Mouse (Mus musculus): ENCODE results near the gene Ncor2. TPM values are rescaled to one million over a fixed set of nuclear protein-coding genes. Genes with fewer than 3 reads are reported as not detected.

Ncor2 gene
- polyA plus RNA-seq, 1 experiment from 2014 or later, result 19.2 TPM

DNA sequence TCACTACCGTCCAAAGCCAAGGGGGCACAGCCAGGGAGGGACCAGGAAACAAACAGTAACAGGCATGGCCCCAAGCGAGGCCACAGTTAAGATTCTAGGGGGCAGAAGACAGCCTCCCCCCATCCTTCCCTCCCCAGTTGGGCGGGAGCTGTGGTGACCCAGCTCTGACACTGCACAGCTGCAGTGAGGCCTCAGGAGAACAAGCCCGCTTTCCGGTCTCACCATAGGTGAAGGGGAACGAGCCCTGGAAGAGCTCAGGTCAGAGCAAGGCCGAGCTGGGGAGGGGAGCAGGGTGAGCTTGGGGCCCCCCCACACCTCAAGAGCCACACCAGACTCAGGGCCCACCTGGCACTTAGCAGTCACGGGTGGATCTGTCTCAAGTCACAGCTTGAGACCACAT, 123.1 kb downstream of the Ncor2 start:
- no peaks in the 10 kb centered on the region for H3K9me3 ChIP-seq
- peaks cover 60% of the 10 kb centered on the region for H3K36me3 ChIP-seq (replicated peaks)
- peak overlapping the region; percentile 77 for H3K27ac ChIP-seq (replicated peaks)
- no peak for DNase-seq (ENCODE audit: low spot score)
- peaks cover 31% of the 10 kb centered on the region for H3K27me3 ChIP-seq (replicated peaks; ENCODE audit: low read depth, poor library complexity, severe bottlenecking)
- peak overlapping the region; percentile 54 for H3K4me3 ChIP-seq
- peaks cover 83% of the 10 kb centered on the region for H3K4me1 ChIP-seq
- 43% methylated on average over 8 of the region's 8 CpGs for WGBS

DNA sequence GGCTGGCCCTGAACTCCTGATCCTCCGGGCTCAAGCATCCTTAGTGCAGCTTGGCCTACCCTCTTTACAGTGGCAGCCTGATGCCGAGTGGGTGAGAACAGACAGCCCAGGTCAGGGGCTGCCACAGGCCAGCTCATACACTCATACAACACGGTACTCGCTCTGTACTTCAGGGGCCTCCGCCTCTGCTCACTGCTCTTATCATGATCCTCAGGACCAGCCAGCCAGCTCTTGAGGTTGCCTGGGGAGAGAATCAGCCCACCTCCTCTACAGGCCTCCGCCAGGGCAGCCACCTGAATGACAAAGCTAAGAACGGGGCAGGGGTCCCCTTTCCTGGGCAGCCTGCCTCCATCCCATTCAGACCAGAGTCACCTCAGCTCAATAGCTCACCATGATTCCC, 125.4 kb downstream of the Ncor2 start:
- 76% methylated on average over 7 of the region's 7 CpGs for WGBS
- no peak for DNase-seq (ENCODE audit: low spot score)
- H3K36me3 ChIP-seq (replicated peaks), result peaks cover 73% of the 10 kb centered on the region
- peak overlapping the region; percentile 31 for H3K27ac ChIP-seq (replicated peaks)
- no peaks in the 10 kb centered on the region for H3K9me3 ChIP-seq
- H3K27me3 ChIP-seq (replicated peaks; ENCODE audit: low read depth, poor library complexity, severe bottlenecking), result peaks cover 14% of the 10 kb centered on the region
- peaks cover 62% of the 10 kb centered on the region for H3K4me1 ChIP-seq
- no peak overlapping the region for H3K4me3 ChIP-seq

DNA sequence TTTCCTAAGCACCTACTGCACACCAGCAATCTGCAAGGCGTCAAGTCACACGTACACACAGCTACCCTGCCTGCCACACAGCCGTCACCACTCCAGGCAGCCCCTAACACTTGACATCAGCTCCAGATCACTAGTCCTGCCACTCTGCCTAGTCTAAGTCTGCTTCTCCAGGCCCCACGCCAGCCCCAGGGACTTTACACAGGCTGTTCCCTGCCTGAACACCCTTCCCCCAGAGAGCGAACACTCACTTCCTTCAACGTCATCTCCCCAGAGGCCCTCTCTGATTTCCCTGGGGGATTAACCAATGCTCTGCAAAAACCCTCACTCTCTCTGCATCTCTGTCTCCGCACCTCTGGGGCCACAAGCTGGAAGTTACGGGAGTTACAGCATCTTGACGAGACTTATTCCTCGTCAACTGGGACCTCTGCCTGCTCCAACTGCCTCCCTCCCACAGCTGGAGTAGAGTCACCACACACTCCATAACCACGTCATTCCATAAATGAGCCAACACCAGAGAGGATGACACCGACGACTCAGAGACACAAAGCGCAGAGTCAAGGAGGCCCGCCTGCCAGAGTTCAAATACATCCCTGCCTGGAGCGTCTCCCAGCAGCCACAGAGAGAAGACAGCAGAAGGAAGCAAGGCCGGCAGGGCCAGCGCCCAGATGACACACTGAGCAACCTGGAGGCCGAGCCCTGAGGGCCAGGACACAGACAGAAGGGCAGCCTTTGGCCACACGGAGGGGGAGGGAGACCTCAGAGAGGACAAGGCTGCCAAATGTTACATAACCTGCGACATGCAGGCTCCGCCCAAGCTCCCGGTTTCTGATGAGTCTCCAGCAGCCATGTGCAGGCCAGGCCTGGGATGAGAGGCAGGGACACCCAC, 126.2 kb downstream of the Ncor2 start:
- 74% methylated on average over 23 of the region's 23 CpGs for WGBS
- no peak overlapping the region for H3K4me3 ChIP-seq
- peak overlapping the region; percentile 31 for H3K27ac ChIP-seq (replicated peaks)
- H3K27me3 ChIP-seq (replicated peaks; ENCODE audit: low read depth, poor library complexity, severe bottlenecking), result peaks cover 6% of the 10 kb centered on the region; the same call in 1 of the 2 replicates
- no peak for DNase-seq (ENCODE audit: low spot score)
- H3K4me1 ChIP-seq, result peaks cover 54% of the 10 kb centered on the region
- H3K36me3 ChIP-seq (replicated peaks), result peaks cover 82% of the 10 kb centered on the region
- H3K9me3 ChIP-seq, result no peaks in the 10 kb centered on the region

DNA sequence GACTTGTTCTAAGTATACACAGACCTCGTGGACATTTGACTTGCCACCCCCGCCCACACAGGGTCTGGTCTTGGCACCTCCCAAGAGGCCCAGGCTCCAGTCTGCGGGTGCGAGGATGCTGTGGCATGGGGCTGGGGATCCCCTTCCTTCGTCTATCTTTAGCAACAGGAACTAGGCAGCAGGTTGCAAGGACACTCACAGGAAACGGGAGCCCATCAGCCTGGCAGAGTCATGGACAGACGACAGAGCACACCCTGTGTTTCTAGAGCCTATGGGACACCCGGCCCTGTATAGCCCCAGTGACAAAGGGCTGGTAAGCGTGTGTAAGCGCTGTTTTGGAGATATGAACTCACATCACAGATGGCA, 126.8 kb downstream of the Ncor2 start:
- peaks cover 49% of the 10 kb centered on the region for H3K4me1 ChIP-seq
- 79% methylated on average over 10 of the region's 10 CpGs for WGBS
- peaks cover 88% of the 10 kb centered on the region for H3K36me3 ChIP-seq (replicated peaks)
- DNase-seq (ENCODE audit: low spot score), result no peak
- H3K9me3 ChIP-seq, result no peaks in the 10 kb centered on the region
- no peaks in the 10 kb centered on the region for H3K27me3 ChIP-seq (replicated peaks; ENCODE audit: low read depth, poor library complexity, severe bottlenecking)
- no peak overlapping the region for H3K27ac ChIP-seq (replicated peaks)
- H3K4me3 ChIP-seq, result no peak overlapping the region

DNA sequence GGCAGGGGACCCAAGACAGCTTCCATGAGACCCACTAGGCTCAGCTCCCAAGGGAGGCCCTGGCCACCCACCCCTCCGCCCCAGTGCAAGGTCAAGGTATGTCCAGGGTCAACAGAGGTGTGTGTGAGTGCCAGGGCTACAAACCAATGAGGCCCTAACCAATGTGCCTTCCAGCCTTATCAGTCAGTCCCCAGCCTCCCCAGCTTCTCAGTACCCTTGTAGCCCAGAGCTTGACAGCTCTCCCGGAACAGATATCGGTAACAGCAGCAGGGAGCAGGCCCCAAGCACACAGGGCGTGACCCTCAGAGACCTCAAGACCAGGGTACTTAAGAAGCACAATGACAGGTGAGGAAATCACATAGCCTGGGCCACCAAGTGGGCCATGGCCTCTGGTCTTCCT, 129.5 kb downstream of the Ncor2 start:
- H3K27ac ChIP-seq (replicated peaks), result no peak overlapping the region; the same call in 1 of the 2 replicates
- H3K4me1 ChIP-seq, result peaks cover 48% of the 10 kb centered on the region
- 89% methylated on average over 4 of the region's 4 CpGs for WGBS
- no peak overlapping the region for H3K4me3 ChIP-seq
- peaks cover 100% of the 10 kb centered on the region for H3K36me3 ChIP-seq (replicated peaks)
- H3K27me3 ChIP-seq (replicated peaks; ENCODE audit: low read depth, poor library complexity, severe bottlenecking), result no peaks in the 10 kb centered on the region
- no peaks in the 10 kb centered on the region for H3K9me3 ChIP-seq
- no peak for DNase-seq (ENCODE audit: low spot score)

DNA sequence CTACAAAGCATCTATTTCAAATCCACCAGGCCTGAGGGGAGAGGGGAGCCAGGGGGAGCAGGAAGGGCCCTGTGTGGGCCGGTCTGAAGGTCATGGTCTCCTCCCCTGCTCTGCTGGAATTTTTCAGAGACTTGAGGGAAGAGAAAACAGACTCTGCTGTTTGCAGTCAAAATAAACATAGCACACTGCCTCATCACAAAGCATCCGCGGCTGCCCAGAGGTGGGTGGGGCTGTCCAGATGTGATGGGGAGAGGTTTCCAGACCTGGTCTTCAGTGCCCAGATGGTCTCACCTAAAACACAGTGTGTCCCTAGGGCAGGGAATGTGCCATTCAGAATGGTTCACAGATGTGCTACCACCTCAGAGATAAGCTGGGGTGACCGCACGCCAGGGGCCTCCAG, 132.6 kb downstream of the Ncor2 start:
- peak overlapping the region; percentile 74; the same call in 1 of the 2 replicates for H3K27ac ChIP-seq (replicated peaks)
- WGBS, result 61% methylated on average over 5 of the region's 5 CpGs
- no peaks in the 10 kb centered on the region for H3K9me3 ChIP-seq
- no peaks in the 10 kb centered on the region for H3K27me3 ChIP-seq (replicated peaks; ENCODE audit: low read depth, poor library complexity, severe bottlenecking)
- H3K36me3 ChIP-seq (replicated peaks), result peaks cover 97% of the 10 kb centered on the region
- no peak for DNase-seq (ENCODE audit: low spot score)
- no peak overlapping the region for H3K4me3 ChIP-seq
- H3K4me1 ChIP-seq, result peaks cover 26% of the 10 kb centered on the region

DNA sequence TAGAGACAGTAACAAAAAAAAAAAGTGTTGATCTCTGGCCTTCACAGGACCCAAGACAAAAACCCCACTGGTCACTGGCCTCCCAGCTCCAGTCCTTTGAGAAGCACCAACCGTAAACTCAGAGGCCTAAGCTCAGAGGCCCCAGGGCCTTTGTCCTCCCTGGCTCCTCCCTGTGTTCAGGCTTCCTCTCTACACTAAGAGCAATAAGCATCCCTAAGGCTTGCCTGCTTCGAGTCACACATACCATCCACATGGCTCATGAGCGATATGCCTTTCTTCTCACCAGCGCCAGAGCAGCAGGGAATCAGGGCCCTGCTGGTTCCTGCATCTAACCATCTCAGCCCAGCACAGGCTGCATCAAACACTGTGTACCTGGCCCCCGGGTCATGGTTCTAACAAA, 133.8 kb downstream of the Ncor2 start:
- H3K27ac ChIP-seq (replicated peaks), result peak overlapping the region; percentile 74
- DNase-seq (ENCODE audit: low spot score), result no peak
- peaks cover 97% of the 10 kb centered on the region for H3K36me3 ChIP-seq (replicated peaks)
- H3K4me1 ChIP-seq, result peaks cover 29% of the 10 kb centered on the region
- H3K27me3 ChIP-seq (replicated peaks; ENCODE audit: low read depth, poor library complexity, severe bottlenecking), result no peaks in the 10 kb centered on the region
- no peaks in the 10 kb centered on the region for H3K9me3 ChIP-seq
- WGBS, result 44% methylated on average over 5 of the region's 5 CpGs
- H3K4me3 ChIP-seq, result no peak overlapping the region

DNA sequence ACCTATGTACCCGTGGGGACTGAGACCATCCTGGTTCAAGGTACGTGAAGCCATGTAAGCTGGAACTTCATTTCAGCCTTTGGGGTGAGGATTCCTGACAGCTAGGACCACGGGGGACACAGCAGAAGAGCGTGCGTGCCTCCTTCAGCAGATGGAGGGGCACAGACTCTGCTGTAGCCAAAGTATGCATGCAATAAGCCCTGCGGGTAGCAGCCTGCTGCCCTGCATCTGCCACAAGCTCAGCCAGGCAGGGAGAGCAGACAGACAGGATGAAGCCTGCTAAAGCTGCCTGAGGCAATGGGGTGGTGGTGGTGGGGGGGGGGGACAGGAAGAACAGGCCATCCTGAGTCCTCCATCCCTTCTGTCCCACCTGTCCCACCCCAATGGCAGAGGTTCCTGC, 135.6 kb downstream of the Ncor2 start:
- H3K4me1 ChIP-seq, result peaks cover 31% of the 10 kb centered on the region
- H3K9me3 ChIP-seq, result no peaks in the 10 kb centered on the region
- H3K4me3 ChIP-seq, result no peak overlapping the region
- 86% methylated on average over 6 of the region's 6 CpGs for WGBS
- H3K36me3 ChIP-seq (replicated peaks), result peaks cover 97% of the 10 kb centered on the region
- H3K27me3 ChIP-seq (replicated peaks; ENCODE audit: low read depth, poor library complexity, severe bottlenecking), result no peaks in the 10 kb centered on the region
- DNase-seq (ENCODE audit: low spot score), result no peak
- H3K27ac ChIP-seq (replicated peaks), result no peak overlapping the region

DNA sequence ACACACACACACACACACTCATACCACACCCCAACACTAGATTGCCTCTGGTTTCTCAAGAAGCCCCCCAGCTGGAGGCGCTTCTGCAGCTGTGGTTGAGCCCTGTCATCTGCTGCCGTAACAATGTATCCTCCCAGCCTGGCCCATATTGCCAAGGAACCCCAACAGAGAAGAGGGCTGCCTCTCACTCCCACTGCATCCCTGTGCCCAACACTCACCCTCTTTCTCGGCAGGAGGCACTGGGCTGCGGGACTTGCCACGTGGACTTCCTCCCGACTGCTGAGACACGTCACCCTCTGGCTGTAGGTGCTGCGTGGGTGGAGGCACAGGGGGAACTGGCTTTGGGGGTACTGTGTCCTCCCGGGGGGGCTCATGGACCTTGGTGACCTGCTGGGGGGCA, 137.4 kb downstream of the Ncor2 start:
- Histone ChIP-seq H3K4me1 (peaks cover 24% of the 10 kb centered on the region), H3K27ac (replicated peaks) (no peak overlapping the region), H3K27me3 (replicated peaks; ENCODE audit: low read depth, poor library complexity, severe bottlenecking) (no peaks in the 10 kb centered on the region), H3K36me3 (replicated peaks) (peaks cover 97% of the 10 kb centered on the region), H3K9me3 (no peaks in the 10 kb centered on the region), H3K4me3 (no peak overlapping the region)
- 91% methylated on average over 9 of the region's 9 CpGs for WGBS
- no peak for DNase-seq (ENCODE audit: low spot score)

DNA sequence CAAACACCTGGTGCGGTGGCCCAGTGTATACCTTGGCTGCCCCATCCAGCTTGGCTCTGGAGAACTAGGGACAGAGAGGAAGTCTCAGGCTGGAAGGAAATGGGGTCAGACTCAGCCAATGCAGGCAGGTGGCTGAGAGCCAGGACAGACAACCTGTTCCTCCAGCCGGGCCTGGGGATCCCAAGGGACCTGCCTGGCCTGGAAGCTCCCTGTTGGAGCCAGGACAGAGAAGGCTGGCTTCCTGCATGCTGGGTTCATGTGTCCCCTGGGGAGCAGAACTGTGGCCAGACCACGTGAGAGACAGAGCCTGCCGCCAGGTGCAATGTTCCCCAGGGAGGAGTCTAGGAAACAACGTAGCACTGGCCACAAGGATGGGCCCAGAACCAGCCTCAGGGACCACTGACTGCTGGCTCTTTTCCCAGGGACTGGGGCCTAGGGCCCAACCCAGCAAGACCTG, 138.9 kb downstream of the Ncor2 start:
- peaks cover 9% of the 10 kb centered on the region for H3K4me1 ChIP-seq
- H3K27me3 ChIP-seq (replicated peaks; ENCODE audit: low read depth, poor library complexity, severe bottlenecking), result no peaks in the 10 kb centered on the region
- H3K27ac ChIP-seq (replicated peaks), result no peak overlapping the region
- H3K9me3 ChIP-seq, result no peaks in the 10 kb centered on the region
- peaks cover 97% of the 10 kb centered on the region for H3K36me3 ChIP-seq (replicated peaks)
- no peak overlapping the region for H3K4me3 ChIP-seq
- WGBS, result 81% methylated on average over 5 of the region's 5 CpGs
- DNase-seq (ENCODE audit: low spot score), result no peak

DNA sequence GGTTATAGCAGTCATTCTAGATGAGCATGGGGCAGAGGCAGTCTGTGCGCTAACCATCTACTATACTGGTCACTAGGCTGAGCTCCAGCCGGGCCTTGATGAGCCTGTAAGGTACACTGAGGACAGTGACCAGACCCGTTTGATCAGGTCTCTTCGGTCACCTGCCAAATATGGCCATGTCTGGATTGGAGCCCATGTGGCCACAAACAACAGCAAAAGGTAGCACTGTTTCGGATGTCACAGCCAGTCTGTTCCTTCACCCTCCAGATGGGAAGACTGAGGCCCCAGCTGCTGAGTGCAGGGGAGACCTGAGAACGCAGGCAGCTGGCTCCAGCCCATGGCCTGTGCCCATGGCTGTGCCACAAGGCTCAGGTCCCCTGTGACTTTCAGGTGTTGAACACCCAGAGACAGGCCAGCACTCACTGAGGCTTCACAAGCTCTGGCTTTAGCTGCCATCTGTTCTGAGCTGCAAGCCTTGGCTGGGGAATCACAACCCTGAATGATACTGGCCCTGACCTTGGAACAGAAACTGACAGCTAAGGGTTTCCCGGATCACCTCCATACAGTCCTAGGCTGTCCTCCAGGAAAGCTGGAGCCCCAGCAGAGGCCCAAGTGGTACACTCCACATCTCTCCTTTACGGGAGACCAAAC, 139.5 kb downstream of the Ncor2 start:
- Histone ChIP-seq H3K27ac (replicated peaks) (no peak overlapping the region), H3K4me3 (no peak overlapping the region), H3K36me3 (replicated peaks) (peaks cover 97% of the 10 kb centered on the region), H3K9me3 (no peaks in the 10 kb centered on the region), H3K4me1 (peaks cover 6% of the 10 kb centered on the region; the same call in 1 of the 2 replicates), H3K27me3 (replicated peaks; ENCODE audit: low read depth, poor library complexity, severe bottlenecking) (no peaks in the 10 kb centered on the region)
- DNase-seq (ENCODE audit: low spot score), result no peak
- 93% methylated on average over 8 of the region's 8 CpGs for WGBS

DNA sequence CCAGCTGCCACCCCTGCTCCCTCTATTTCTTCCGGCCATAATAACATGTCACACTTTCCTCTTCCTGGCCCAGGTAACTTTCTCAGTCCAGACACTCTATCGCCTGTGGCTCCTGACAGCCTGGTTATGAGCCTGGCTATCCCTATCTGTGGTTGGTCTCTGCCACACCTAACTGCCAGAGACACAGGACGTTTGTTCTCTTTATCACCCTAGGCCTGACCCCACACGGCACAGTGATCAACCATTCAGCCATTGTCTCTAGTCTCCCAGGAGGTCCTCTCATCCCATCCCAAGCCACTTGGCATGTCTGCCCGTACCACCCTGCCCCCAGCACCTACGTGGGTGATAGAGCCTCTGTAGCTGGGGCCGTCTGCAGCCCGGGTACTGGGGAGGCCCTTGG, 142.5 kb downstream of the Ncor2 start:
- no peak overlapping the region for H3K4me3 ChIP-seq
- H3K9me3 ChIP-seq, result no peaks in the 10 kb centered on the region
- H3K27ac ChIP-seq (replicated peaks), result no peak overlapping the region
- H3K4me1 ChIP-seq, result peaks cover 6% of the 10 kb centered on the region; the same call in 1 of the 2 replicates
- 87% methylated on average over 8 of the region's 8 CpGs for WGBS
- H3K36me3 ChIP-seq (replicated peaks), result peaks cover 100% of the 10 kb centered on the region
- DNase-seq (ENCODE audit: low spot score), result no peak
- no peaks in the 10 kb centered on the region for H3K27me3 ChIP-seq (replicated peaks; ENCODE audit: low read depth, poor library complexity, severe bottlenecking)

DNA sequence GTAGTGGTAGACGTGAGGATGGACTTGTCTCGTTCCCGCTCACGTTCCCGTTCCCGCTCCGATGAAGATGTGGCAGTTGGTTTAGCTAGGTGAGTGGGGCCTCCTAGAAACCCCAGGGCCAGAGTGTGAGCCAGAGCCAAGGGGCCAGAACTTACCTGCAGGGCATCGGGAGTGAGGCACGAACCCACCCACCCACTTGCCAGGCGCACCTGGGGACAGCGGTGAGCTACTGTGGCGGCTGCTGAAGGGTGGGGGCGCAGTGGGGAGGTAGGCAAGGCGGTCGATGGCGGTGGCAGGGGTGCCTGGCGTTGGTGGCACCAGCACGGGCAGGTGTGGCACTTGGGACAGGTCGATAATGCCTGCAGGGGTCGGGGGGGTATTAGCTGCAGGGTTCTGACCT, 150.1 kb downstream of the Ncor2 start:
- 98% methylated on average over 20 of the region's 20 CpGs for WGBS
- Histone ChIP-seq H3K4me3 (no peak overlapping the region), H3K9me3 (no peaks in the 10 kb centered on the region), H3K27ac (replicated peaks) (no peak overlapping the region), H3K27me3 (replicated peaks; ENCODE audit: low read depth, poor library complexity, severe bottlenecking) (no peaks in the 10 kb centered on the region), H3K4me1 (no peaks in the 10 kb centered on the region), H3K36me3 (replicated peaks) (peaks cover 100% of the 10 kb centered on the region)
- DNase-seq (ENCODE audit: low spot score), result no peak

Measured in embryonic facial prominence, embryonic 10.5 days (tissue).